Mouse (Mus musculus): ENCODE results near the gene Tsg101.
A peak's percentile ranks its signal among the peaks of the same experiment; 100 is the strongest.

Gene Tsg101

DNA sequence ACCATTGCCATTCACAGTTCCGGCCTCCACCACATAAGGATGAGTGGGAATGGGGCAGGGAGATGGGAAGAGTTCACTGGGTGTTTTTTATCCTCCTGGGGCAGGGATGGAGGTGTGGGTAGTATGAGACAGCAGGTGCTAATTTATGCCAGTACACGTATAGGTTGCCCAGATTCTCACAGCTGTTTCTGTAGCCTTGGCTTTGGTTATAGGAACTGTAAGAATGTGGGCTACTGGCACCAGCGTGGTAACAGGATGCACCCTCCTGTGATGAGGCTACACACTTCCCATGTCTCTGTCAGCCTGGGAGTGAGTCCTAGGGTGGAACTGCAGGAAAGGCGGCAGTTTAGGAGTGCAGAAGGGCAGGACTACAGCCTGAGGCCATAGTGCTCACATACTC lies 42.9 kb downstream of the Tsg101 start:
- no peak for DNase-seq

DNA sequence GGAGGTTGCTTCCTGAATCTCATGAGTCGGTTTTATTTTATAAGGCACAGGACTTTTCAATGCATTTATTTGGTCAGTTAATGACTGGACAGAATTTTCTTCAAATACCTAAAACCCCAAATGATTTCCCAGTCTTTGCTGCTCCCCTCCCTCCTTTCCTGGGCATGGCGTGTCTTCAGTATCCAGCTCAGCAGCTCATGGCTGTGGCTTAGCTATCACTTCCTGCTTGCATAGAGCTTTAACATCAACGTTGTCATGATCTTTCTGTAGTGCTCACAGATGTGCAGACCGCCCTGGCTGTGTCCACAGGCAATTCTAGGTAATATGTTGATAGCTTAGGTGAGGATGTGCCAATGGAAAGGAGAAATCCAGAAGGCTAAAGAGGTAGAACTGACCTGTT lies 47.8 kb downstream of the Tsg101 start:
- DNase-seq: no peak

DNA sequence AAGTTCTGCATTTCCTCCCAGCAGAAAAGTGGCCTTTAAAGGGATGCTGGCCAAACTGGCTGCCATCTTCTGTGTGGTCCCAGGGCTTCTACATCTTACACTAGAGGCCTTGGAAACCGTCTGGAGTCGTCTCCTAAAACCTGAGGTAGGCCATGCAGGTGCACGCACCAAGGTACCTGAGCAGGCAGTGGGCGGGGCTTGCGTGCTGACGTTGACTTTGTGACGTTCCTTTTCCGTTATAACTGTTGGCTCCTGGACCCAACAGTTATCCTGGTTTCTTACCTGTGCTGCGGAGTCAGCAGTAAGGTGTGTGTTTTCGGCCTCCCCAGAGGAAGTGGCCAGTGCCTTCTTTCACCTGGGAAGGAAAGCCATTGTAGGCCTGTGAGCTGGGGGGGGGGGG lies 58.8 kb downstream of the Tsg101 start, which contains the start of gene Ldhc:
TSS of gene Ldhc (plus strand) at position 208 of the 400 bp plus-strand sequence.
- DNase-seq: no peak

DNA sequence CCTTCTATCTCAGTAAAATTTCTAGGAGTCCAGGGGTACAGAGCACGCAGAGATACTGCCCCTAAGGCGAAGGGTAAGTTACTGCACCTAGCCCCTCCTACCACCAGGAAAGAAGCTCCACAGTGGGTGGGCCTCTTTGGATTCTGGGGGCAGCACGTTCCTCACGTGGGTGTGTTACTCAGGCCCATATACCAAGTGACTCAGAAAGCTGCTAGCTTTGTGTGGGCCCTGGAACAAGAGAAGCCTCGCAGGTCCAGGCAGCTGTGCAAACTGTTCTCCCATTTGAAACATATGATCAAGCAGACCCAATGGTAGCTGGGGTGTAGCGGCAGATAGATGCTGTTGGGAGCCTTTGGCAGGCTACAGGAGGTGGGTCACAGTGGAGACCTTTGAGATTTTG lies 60.7 kb downstream of the Tsg101 start:
- no peak for DNase-seq

DNA sequence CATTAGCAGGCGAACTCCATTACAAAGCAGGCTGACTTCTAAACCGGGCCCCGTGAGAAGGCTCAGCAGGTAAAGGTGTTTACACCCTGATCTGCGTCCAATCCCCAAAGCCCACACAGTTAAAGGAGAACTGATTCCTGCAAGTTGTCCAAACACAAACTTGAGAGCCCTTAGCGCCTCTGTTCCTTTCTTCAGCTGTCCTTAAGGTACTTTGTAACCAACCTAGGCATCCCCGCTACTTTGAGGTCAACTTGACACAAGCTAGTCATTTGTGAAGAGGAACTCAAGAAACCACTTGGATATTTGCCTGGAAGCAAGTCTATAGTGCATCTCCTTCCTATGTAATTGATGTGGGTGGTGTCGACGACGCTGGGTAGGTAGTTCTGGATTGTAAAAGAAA lies 62.3 kb downstream of the Tsg101 start:
- DNase-seq: no peak

DNA sequence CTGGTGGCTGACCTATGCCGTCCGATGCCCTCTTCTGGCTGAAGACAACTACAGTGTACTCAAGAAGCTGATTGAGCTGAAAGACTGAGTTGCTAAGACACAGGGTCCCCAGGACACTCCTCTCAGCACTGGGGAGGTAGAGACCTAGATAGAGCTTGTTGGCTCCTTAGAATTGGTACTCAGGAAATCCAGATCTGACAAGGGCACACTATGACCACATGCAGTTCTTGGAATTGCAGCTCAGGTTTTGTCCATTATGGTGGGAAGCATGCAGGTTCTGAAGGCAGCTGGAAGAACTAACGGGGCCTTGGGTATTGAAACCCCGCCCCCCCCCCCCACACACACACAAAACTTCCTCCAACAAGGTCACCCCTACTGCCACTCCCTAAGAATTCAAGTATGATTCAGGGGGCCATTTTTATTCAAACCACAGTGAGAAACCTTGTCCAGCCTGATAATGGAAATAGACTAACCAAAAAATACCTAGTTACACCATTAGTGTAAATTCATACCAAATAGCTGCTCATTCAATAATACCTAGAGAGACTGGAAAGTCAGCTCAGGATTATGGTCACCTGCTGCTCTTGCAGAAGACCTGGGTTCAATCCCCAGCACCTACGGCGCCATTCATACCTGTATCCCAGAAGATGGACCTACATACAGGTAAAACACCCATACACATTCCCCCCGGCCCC lies 63.8 kb downstream of the Tsg101 start:
- DNase-seq: no peak

DNA sequence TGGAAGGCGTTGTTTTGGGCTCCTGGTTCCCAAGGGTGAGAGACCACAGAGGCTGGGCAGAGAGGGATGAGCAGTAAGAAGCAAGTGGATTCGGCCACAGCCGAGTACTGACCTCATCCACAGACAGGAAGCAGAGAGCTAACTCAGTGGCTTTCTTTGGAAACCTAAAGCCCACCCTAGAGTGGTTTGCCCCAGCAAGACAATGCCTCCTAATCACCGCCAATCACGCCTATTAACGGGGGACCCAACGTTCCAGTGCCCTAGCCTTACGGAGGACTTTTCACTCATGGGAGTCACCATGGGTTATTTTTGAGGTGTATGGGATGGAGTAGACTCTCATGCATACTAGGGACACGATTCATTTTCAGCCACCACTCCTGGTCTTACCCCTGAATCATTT lies 66.4 kb downstream of the Tsg101 start:
- no peak for DNase-seq

DNA sequence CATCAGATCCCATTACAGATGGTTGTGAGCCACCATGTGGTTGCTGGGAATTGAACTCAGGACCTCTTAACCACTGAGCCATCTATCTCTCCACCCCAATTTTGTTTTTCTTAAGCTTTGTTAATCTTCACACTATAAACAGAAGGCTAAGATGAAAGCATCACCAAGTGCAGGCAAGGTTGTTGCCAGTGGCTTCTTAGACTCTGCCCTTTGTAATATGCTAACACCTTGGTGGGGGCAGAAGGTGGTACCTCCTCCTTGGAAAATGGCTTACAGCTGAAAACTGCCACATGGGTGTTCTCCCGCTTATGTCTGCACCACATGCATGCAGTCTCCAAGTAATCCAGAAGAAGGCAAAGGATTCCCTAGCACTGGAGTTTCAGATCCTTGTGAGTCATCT lies 67.1 kb downstream of the Tsg101 start:
- no peak for DNase-seq

DNA sequence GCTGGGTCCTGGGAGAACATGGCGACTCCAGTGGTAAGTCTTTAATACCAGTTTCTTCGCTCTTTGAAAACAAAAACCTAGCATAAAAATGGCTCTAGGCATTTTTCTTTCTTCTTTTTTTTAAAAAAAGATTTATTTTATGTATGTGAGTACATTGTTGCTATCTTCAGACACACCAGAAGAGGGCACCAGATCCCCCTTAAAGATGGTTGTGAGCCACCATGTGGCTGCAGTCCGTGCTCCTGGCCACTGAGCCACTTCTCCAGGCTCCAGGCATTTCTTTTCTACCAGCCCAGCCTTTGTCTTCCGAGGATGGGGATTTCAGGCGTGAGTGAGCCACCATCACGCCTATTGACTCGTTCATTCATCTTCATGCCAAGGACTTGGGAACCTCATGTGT lies 68.7 kb downstream of the Tsg101 start:
- DNase-seq: no peak

DNA sequence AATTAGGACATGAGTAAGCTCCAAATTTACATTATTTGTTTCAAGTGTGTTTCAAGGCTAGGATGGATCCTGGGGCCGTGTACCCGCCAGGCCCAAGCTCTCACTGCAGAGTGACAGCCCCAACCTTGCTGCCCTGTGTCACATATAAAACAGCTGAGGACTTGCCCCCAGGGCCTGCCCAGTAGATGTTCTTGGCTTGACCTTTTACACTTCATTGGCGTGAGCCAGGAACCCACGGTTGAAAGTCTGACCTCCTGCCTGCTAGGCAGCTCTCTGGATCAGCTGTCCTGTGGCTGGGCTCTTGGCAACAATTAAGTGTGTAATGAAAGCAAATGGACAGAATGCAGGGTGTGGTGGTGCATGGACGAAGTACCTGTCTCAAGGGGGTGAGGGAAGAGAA lies 70.5 kb downstream of the Tsg101 start:
- DNase-seq: no peak

DNA sequence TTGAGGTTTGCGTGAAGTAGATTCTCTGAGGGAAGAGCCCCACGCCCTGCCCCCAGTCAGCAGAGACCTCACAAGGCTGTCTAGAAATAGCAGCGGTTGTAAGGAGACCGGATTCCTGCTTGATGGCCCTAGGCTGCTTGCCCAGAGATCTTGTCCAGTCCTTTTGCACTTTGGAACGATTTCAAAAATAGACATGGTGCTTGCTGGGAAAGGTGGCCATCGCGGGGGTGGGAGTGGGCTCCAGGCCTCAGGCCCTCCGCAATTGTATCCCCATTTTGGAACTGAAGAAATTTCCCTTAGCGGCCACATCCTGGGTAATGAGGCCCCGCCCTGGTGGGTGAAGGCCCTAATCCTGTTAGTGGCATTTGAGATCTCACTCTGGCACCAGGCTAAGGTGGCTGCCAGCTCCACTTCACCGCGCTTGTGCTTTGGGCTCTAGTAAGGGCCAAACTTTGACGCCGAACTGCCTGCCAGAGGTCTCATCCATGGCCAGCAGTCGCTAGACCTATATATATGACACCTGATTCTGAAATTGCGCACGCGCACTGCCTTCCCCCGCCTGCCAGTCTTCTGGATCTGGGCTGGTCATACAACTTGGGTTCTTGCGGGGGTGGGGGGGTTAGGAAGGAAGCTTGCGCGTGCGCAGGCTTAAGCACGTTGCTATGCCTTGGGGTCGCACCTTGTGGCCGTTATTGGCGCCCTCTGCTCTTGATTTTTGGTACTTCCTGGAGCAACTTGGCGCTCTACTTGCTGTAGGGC lies 73.1 kb downstream of the Tsg101 start:
- DNase-seq: peak; percentile 65 to 73

DNA sequence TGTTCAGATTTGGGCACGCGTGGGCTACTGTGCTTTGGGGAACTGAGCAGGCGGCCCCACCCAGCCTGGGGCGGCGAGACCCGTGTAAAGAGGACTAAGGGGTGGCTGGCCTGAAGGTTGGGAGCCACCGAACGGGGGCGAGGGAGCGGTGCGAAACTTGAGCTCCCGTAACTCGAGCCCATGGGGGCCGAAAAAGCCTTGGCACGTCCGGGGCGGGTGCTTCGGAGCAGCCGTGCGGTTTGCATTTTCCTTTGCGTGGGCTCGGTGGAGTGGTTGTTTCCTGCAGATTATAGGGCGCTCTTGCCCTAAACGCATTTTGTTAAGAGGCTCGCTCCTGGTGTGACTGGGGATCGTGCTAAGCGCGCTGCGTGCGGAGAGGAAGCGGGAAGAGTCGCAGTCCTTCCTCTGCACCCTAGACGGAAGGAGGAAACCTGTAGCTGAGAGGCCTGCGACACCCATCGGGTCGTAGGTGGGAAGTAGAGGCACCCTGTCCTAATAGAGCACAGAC lies 73.7 kb downstream of the Tsg101 start:
- peak; percentile 52 to 62 for DNase-seq

DNA sequence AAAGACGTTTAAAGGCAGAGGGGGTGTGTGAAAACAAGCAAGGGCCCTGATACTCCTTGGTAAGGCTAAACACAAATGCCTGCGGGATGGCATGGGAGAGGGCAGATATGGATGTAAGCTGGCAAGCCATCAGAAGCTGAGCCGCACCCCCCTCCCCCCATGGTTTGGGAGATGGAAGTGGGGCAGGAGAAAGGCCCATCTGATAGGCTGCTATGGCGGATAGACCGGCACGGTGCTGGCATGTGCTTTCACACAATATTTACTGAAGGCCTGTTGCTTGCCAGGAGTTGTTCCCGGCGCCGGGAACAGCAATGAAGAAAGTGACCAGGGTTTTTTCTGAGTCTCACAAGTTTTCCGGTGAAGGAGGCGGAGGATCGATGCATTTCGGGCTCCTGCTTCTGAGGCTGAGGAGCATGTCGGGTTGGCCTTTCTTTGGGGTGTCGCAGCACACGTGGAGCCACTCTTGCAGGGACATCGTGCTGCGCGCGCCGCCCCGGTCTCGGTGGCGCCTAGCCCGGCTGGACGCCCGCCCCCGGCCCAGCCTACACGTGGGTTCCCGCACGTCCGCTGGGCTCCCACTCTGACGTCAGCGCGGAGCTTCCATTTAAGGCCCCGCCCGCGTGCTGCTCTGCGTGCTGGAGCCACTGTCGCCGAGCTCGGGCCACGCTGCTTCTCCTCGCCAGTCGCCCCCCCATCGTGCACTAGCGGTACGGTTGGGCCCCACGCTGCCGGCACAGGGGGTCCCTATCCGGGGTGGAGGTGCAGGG lies 74.4 kb downstream of the Tsg101 start:
- peak; percentile 94 to 97 for DNase-seq

DNA sequence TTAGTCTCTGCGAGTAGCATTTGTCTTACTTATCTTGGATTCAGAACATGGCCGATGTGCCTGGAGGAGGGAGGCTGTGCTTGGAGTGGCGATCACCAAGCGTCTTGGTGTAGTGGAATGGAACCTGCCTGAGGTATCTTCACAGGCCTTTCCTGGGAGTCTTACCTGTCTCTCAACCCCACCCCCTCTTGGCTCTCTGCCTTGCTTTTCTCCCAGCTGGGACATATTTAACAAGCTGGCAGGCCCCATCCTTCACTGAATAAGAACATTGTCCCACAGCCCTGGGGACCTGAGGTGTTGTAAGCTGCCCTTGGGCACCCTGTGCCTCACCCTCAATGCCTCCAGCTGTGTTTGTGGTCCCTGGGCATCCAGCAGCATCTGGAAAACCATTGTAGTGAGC lies 76.2 kb downstream of the Tsg101 start:
- peak in 1 of 2 experiments; percentile 34 for DNase-seq

DNA sequence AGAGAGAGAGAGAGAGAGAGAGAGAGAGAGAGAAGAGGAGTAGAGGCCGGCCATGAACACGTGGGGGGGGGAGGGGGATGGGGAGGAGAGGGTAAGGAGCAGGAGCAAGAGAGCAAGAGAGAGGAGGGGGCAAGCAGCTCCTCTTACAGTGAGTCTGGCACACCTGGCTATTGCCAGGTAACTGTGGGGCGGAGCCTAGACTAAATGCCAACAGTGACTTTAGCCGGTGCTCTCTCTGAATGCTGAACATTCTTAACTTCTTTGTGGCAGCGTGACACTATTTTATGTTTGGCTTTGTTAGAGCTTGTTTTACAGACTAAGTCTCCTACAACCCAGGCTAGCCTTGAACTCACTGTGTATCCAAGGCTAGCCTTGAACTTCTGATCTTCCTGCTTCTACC lies 77.5 kb downstream of the Tsg101 start:
- no peak for DNase-seq

DNA sequence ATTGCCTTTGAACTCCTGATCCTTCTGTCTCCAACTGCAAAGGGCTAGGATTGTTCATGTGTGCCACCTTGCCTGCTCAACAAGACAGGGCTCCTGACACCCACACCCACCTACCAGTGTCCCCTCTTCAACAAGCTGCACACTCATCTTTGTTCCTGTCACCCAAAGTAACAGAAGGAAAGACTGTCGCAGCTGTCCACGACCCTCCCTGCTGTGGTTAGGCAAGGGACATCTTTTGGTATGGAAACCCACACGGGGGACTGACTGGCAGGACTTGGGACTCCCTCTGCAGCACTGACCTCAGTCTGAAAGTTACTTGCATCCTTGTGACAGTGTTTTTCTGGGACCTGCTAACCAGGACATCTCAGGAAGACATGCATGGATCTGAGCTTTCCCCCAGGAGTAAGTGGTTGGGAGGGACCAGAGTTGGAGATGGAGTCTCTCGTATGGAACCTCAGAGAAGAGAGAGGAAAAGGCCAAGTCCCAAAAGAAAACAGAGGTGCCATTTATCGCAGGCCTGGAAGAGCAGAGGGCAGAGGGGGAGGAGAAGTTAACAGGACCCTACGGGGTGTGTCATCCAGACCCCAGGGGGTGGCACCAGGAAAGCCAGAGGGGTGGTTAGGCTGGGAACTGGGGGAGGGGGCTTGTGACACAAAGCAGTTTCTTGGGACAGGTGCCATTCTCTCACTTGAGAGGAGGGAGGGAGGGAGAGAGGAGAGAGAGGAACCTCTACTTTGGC lies 78.8 kb downstream of the Tsg101 start, which contains the start of gene Ldha:
TSS of gene Ldha (plus strand) at position 689 of the 739 bp plus-strand sequence.
- DNase-seq: no peak

DNA sequence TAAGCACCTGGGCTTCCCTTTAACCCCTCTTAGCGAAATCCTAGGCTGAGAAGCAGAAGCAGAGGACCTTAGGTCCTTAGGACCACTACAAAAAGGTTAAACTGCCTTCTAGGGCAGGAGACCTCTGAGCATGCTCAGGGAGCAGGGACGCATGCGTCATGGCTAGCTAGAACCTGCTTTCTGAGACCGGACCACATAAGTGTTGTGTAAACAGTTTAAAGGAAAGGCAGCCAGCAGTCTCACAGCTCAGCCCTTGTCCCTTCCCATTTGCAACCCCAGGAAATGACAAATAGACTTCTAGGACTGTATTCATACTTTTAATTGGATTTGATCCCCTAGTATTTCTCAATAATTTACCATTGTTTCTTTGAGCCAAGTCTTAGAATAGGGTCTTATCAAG lies 79.4 kb downstream of the Tsg101 start:
- DNase-seq: no peak

DNA sequence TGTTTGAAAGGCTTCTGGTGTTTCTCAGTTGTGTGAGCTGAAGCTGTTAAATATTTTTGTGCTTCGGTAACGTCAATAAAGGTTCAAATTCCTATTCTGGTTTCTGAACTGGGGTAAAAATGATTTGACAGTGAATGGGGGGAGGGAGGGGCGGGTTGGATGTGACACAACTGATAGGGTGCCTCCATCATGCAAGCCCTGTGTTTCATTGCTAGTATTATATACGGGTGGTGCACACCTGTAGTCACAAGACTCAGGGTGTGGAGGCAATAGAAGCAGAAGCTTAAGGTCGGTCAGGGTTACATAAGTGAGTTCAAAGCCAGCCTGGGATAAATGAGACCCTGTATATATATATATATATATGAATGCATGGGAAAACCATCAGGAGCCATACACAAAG lies 79.9 kb downstream of the Tsg101 start:
- DNase-seq: no peak

DNA sequence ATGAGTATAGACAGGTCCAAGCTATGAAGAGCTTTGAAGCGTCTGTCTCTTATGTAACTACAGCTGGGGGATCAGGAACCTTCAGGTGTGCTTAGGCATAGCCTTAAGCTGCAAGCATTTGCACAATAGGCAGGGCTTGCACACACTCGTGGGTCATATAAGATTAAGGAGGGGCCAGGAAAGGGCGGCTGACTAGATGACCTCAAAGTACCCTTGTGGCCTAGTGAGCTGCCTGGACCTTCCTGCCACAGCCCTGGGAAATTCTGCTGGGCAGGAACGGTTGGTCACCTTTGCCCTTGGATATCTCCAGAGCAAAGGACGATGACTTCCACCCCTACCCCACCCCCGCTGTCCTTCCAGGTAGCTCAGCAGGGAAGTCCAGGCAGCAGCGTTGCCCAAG lies 80.3 kb downstream of the Tsg101 start:
- DNase-seq: peak in 1 of 2 experiments; percentile 48

All from cerebellum, postnatal 25 days (tissue).